ENCODE assay signal across 8 mouse cellular contexts in genomic region chr5:43391412-43392029, GRCm38 (mm10).
DNase-seq lines count a peak whose midpoint lies in the region; ATAC-seq and TF ChIP-seq lines count a peak whose summit lies in the region.

No protein-coding gene starts in this region.

- H3K36me3 ChIP-seq in spleen, adult 2 months (ENCODE audit: control insufficient read depth, insufficient read depth, low read length), result no peaks in the 10 kb centered on the region
- H3K36me3 ChIP-seq in heart, embryonic 12.5 days, result no peaks in the 10 kb centered on the region
- H3K36me3 ChIP-seq in thymus, adult 2 months (ENCODE audit: control insufficient read depth, insufficient read depth, low read length), result no peaks in the 10 kb centered on the region

- H3K4me1 ChIP-seq in spleen, adult 2 months (ENCODE audit: control insufficient read depth, insufficient read depth, insufficient read length), result no peaks in the 10 kb centered on the region
- H3K4me1 ChIP-seq in cerebellum, adult 2 months (ENCODE audit: control insufficient read depth, insufficient read depth, low read length), result peaks cover 3% of the 10 kb centered on the region; the same call in 1 of the 2 replicates
- H3K4me1 ChIP-seq in heart, embryonic 12.5 days (replicated peaks), result no peaks in the 10 kb centered on the region
- H3K4me1 ChIP-seq in lung, adult 2 months (ENCODE audit: control insufficient read depth, insufficient read depth, low read length), result no peaks in the 10 kb centered on the region
- no peaks in the 10 kb centered on the region for H3K4me1 ChIP-seq in thymus, adult 2 months (replicated peaks; ENCODE audit: control insufficient read depth, insufficient read depth, low read length)

- no peaks in the 10 kb centered on the region for H3K9me3 ChIP-seq in heart, embryonic 12.5 days (replicated peaks)

- H3K4me2 ChIP-seq in heart, embryonic 12.5 days, result no peak overlapping the region

- no peak overlapping the region for H3K27ac ChIP-seq in spleen, adult 2 months (ENCODE audit: insufficient read depth, low read length)
- H3K27ac ChIP-seq in cerebellum, adult 2 months (ENCODE audit: insufficient read depth, low read length), result no peak overlapping the region
- no peak overlapping the region for H3K27ac ChIP-seq in heart, embryonic 12.5 days (ENCODE audit: poor library complexity, severe bottlenecking)
- H3K27ac ChIP-seq in thymus, adult 2 months (ENCODE audit: control insufficient read depth, insufficient read depth, low read length), result no peak overlapping the region

- peak; percentile 21; the same call in 1 of the 2 replicates for TF ChIP-seq CTCF in spleen, adult 2 months (IDR thresholded peaks at IDR 0.05; ENCODE audit: extremely low read depth, insufficient read depth, insufficient read length, insufficient replicate concordance)
- TF ChIP-seq CTCF in cerebellum, adult 2 months (IDR thresholded peaks at IDR 0.05; ENCODE audit: borderline replicate concordance, insufficient read depth, low read depth, low read length), result peak; percentile 92
- peak; percentile 79 for TF ChIP-seq CTCF in lung, adult 2 months (IDR thresholded peaks at IDR 0.05; ENCODE audit: insufficient read depth, low read length)
- TF ChIP-seq CTCF in thymus, adult 2 months (IDR thresholded peaks at IDR 0.05; ENCODE audit: borderline replicate concordance, control insufficient read depth, extremely low read depth, insufficient read depth, low read length, poor library complexity), result no peak

- WGBS in spleen, adult 2 months, result 64% methylated on average over 3 of the region's 3 CpGs
- 21% methylated on average over 3 of the region's 3 CpGs for WGBS in cerebellum, adult 2 months
- WGBS in heart, embryonic 12.5 days, result 13% methylated on average over 3 of the region's 3 CpGs
- 21% methylated on average over 3 of the region's 3 CpGs for WGBS in lung, adult 2 months
- 58% methylated on average over 3 of the region's 3 CpGs for WGBS in thymus, adult 2 months

- peak; percentile 59; the same call in 1 of the 2 replicates for ATAC-seq in heart, embryonic 12.5 days (ENCODE audit: insufficient number of reproducible peaks, low FRiP score)

- no peaks in the 10 kb centered on the region for H3K27me3 ChIP-seq in spleen, adult 2 months (ENCODE audit: control insufficient read depth, insufficient read depth, low read length)
- no peaks in the 10 kb centered on the region for H3K27me3 ChIP-seq in cerebellum, adult 2 months (ENCODE audit: control insufficient read depth, insufficient read depth, low read length)
- no peaks in the 10 kb centered on the region for H3K27me3 ChIP-seq in heart, embryonic 12.5 days (replicated peaks)
- H3K27me3 ChIP-seq in thymus, adult 2 months (ENCODE audit: control insufficient read depth, insufficient read depth, low read length), result no peaks in the 10 kb centered on the region

- no peak for DNase-seq in spleen, adult 2 months (ENCODE audit: low read depth in 1 of 2, low spot score in 2 of 2)
- no peak for DNase-seq in spleen, adult 12 weeks (ENCODE audit: low spot score)
- DNase-seq in cerebellum, adult 2 months, result peak; percentile 55 to 59
- peak; percentile 38 for DNase-seq in kidney, postnatal 10 days
- peak; percentile 15 for DNase-seq in lung, adult 2 months
- DNase-seq in ovary, postnatal 36 days (ENCODE audit: low spot score), result peak; percentile 30
- DNase-seq in thymus, adult 2 months, result no peak

- H3K9ac ChIP-seq in heart, embryonic 12.5 days, result no peak overlapping the region

- H3K4me3 ChIP-seq in spleen, adult 2 months (ENCODE audit: extremely low read depth, insufficient read depth, insufficient read length), result no peak overlapping the region
- H3K4me3 ChIP-seq in cerebellum, adult 2 months (replicated peaks; ENCODE audit: insufficient read depth, low read depth, low read length), result no peak overlapping the region
- H3K4me3 ChIP-seq in heart, embryonic 12.5 days, result no peak overlapping the region
- no peak overlapping the region for H3K4me3 ChIP-seq in lung, adult 2 months (replicated peaks; ENCODE audit: extremely low read depth, low read depth, low read length)
- no peak overlapping the region for H3K4me3 ChIP-seq in thymus, adult 2 months (ENCODE audit: control insufficient read depth, insufficient read depth, low read length)

- no peak for TF ChIP-seq POLR2A in spleen, adult 2 months (IDR thresholded peaks at IDR 0.05; ENCODE audit: low read depth, low read length)
- no peak for TF ChIP-seq POLR2A in cerebellum, adult 2 months (IDR thresholded peaks at IDR 0.05; ENCODE audit: borderline replicate concordance, insufficient read depth, low read length)
- no peak for TF ChIP-seq POLR2A in lung, adult 2 months (IDR thresholded peaks at IDR 0.05; ENCODE audit: borderline replicate concordance, extremely low read depth, low read depth, low read length)
- TF ChIP-seq POLR2A in thymus, adult 2 months (IDR thresholded peaks at IDR 0.05; ENCODE audit: control insufficient read depth, extremely low read depth, insufficient read depth, low read length, poor library complexity), result no peak

Comparison
In these comparisons a context has a peak if more than half of its experiments do, and no peak if none do; other contexts are left out.
1. DNase-seq: peak in cerebellum, adult 2 months (2 of 2), kidney, postnatal 10 days (single experiment), lung, adult 2 months (single experiment) and ovary, postnatal 36 days (single experiment); none in spleen, adult 2 months (0 of 2), spleen, adult 12 weeks (single experiment) and thymus, adult 2 months (single experiment).